Mouse (Mus musculus) myocyte (in vitro differentiated cells): Measurements from ENCODE around the gene Rai1.

ENCODE experiments used
- MYOD1 ChIP-seq, 3 experiments: IDR thresholded peaks; one replicate each; pipeline ENCODE4 v1.6.1; 2011; ENCODE audit warnings: control low read depth in 2 of 3, low read depth in 2 of 3, mild to moderate bottlenecking in 2 of 3, moderate library complexity in 1 of 3; ENCODE audit not compliant: insufficient read length in 2 of 3, control insufficient read depth in 1 of 3
- MYOG ChIP-seq, 3 experiments: IDR thresholded peaks; one replicate each; pipeline ENCODE4 v1.6.1; 2011; ENCODE audit warnings: control low read depth in 2 of 3, low read depth in 2 of 3, mild to moderate bottlenecking in 2 of 3; ENCODE audit not compliant: insufficient read length in 2 of 3, control insufficient read depth in 1 of 3, insufficient read depth in 1 of 3
- POLR2A ChIP-seq: IDR thresholded peaks from one replicate; pipeline ENCODE4 v1.6.1; 2011; ENCODE audit warnings: low read depth, mild to moderate bottlenecking, control low read depth, moderate library complexity; ENCODE audit not compliant: insufficient read length
- POLR2AphosphoS2 ChIP-seq: IDR thresholded peaks from one replicate; pipeline ENCODE4 v1.6.1; 2011; ENCODE audit warnings: low read depth, control low read depth; ENCODE audit not compliant: insufficient read length
- TCF12 ChIP-seq: IDR thresholded peaks from one replicate; pipeline ENCODE4 v1.6.1; 2011; ENCODE audit warnings: mild to moderate bottlenecking, control low read depth; ENCODE audit not compliant: poor library complexity, insufficient read depth, severe bottlenecking

GRCm38 (mm10) chr11:60111576-60111975 lies 6.8 kb downstream of the Rai1 start:
- TF ChIP-seq MYOG (IDR thresholded peaks at IDR 0.05; ENCODE audit: control insufficient read depth in 1 of 3, insufficient read depth in 1 of 3, insufficient read length in 2 of 3, low read depth in 2 of 3) (no peak), POLR2A (no peak), MYOD1 (IDR thresholded peaks at IDR 0.05; ENCODE audit: control insufficient read depth in 1 of 3, insufficient read length in 2 of 3, low read depth in 2 of 3) (no peak), POLR2AphosphoS2 (no peak), TCF12 (no peak)
